Mouse (Mus musculus): ENCODE measurements around the gene Kcnmb4. TPM values are rescaled to one million over a fixed set of nuclear protein-coding genes. Genes with fewer than 3 reads are reported as not detected.

The Kcnmb4 gene
- 10 to 100 TPM; 72.9 to 81.9 TPM for total RNA-seq (2021)

GRCm38 (mm10) chr10:116473759-116474549, at the start of gene Kcnmb4:
Gene Kcnmb4 (minus strand): TSS chr10:116473878.
- intact Hi-C loops (cut with DNase I) = loop anchor here (5.0 kb wide), 2 partner anchors 67 to 142 kb away; no protein-coding TSS in a partner anchor
- peak; percentile 54 for DNase-seq

GRCm38 (mm10) chr10:116519588-116519987, 45.9 kb upstream of the Kcnmb4 start:
- intact Hi-C loops (cut with DNase I) = no loop called here
- no peak for DNase-seq

- no peak for DNase-seq
- intact Hi-C loops (cut with DNase I) = no loop called here
These were observed 41.9 kb upstream of the Kcnmb4 start for GRCm38 (mm10) chr10:116515590-116515989.

- no peak for DNase-seq
- intact Hi-C loops (cut with DNase I) = no loop called here
These were observed 41.5 kb upstream of the Kcnmb4 start for GRCm38 (mm10) chr10:116515158-116515557.

GRCm38 (mm10) chr10:116513254-116513635, 39.6 kb upstream of the Kcnmb4 start:
- no peak for DNase-seq
- intact Hi-C loops (cut with DNase I) = no loop called here

GRCm38 (mm10) chr10:116512521-116513253, 39.0 kb upstream of the Kcnmb4 start:
- no peak for DNase-seq
- intact Hi-C loops (cut with DNase I) = no loop called here

- intact Hi-C loops (cut with DNase I) = no loop called here
These were observed 31.8 kb upstream of the Kcnmb4 start for GRCm38 (mm10) chr10:116505303-116506014.

GRCm38 (mm10) chr10:116492768-116493167, 19.1 kb upstream of the Kcnmb4 start:
- intact Hi-C loops (cut with DNase I) = no loop called here

More at GRCm38 (mm10) chr10:116505303-116506014, 31.8 kb upstream of the Kcnmb4 start:
- no peak for DNase-seq

GRCm38 (mm10) chr10:116486895-116487747, 13.4 kb upstream of the Kcnmb4 start:
- DNase-seq = peak; percentile 26
- intact Hi-C loops (cut with DNase I) = no loop called here

More at GRCm38 (mm10) chr10:116492768-116493167, 19.1 kb upstream of the Kcnmb4 start:
- DNase-seq = no peak

- intact Hi-C loops (cut with DNase I) = no loop called here
- no peak for DNase-seq
These were observed 8.2 kb upstream of the Kcnmb4 start for GRCm38 (mm10) chr10:116481917-116482316.

- no peak for DNase-seq
- intact Hi-C loops (cut with DNase I) = no loop called here
These were observed 7.3 kb upstream of the Kcnmb4 start for GRCm38 (mm10) chr10:116480988-116481387.

- intact Hi-C loops (cut with DNase I) = no loop called here
- DNase-seq = no peak
These were observed 2.9 kb upstream of the Kcnmb4 start for GRCm38 (mm10) chr10:116476559-116476958.

- no peak for DNase-seq
- intact Hi-C loops (cut with DNase I) = no loop called here
These were observed 2.0 kb upstream of the Kcnmb4 start for GRCm38 (mm10) chr10:116475725-116476124.

GRCm38 (mm10) chr10:116473071-116473758, 463 bp downstream of the Kcnmb4 start:
- peak; percentile 68 for DNase-seq
- intact Hi-C loops (cut with DNase I) = loop anchor here (5.0 kb wide), 2 partner anchors 66 to 141 kb away; no protein-coding TSS in a partner anchor

- intact Hi-C loops (cut with DNase I) = loop anchor here (5.0 kb wide), 2 partner anchors 65 to 140 kb away; no protein-coding TSS in a partner anchor
- DNase-seq = no peak
These were observed 1.1 kb downstream of the Kcnmb4 start for GRCm38 (mm10) chr10:116472579-116472978.

- no peak for DNase-seq
- intact Hi-C loops (cut with DNase I) = loop anchor here (5.0 kb wide), 2 partner anchors 63 to 138 kb away; no protein-coding TSS in a partner anchor
These were observed 3.3 kb downstream of the Kcnmb4 start for GRCm38 (mm10) chr10:116470306-116470925.

- no peak for DNase-seq
- intact Hi-C loops (cut with DNase I) = no loop called here
These were observed 5.6 kb downstream of the Kcnmb4 start for GRCm38 (mm10) chr10:116468094-116468493.

GRCm38 (mm10) chr10:116463753-116464345, 9.8 kb downstream of the Kcnmb4 start:
- intact Hi-C loops (cut with DNase I) = no loop called here
- no peak for DNase-seq
